Mouse (Mus musculus) kidney, adult 2 months (tissue): ENCODE measurements around the gene Olfr420.

Source experiments
- CTCF ChIP-seq: fragments of 200-500 bp; conservative IDR thresholded peaks from 2 replicates; pipeline ENCODE4 v1.5.1; 2011; ENCODE audit warnings: low read depth, mild to moderate bottlenecking, control low read depth, low read length, moderate library complexity, mixed read lengths; ENCODE audit not compliant: insufficient read depth, insufficient read length
- POLR2A ChIP-seq: fragments of 200-500 bp; IDR thresholded peaks from one replicate; pipeline ENCODE4 v1.6.1; 2011; ENCODE audit warnings: low read depth, low read length, control low read depth

GRCm38 (mm10) chr1:174121062-174121461 lies 34.4 kb upstream of the Olfr420 start, which contains the start of gene Olfr231:
- TF ChIP-seq CTCF, result no peak
- TF ChIP-seq POLR2A, result no peak
